Mouse (Mus musculus) cerebellum, adult 11 months (tissue): ENCODE measurements around the gene Krtap26-1.

Experiments
- DNase-seq: peaks from one replicate; pipeline ENCODE4 v3.0.0; 2022

The Krtap26-1 gene

DNA sequence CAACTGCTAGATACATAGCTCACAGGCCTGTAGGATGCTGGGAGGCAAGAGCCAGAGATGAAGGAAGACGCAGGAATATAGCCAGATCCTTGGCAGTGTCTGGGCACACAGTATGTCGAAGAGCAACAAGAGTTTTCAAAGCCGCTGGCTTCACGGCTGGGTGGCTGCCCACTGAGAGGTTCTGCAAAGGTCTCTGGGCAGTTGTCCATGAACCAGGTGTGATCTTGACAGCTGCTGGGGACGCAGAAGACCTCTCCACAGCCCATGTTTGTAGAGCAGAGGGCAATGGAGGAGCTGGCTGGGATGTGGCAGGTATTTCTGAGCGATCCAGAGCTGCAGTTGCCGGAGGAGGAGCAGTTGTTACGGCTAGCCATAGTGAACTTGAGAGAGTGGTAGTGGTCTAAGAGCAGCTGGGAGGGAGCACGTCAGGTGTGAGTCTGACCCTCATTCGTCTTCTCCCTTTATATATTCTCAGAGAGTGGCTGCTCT lies at the start of gene Krtap26-1:
TSS of gene Krtap26-1 (minus strand) at position 439 of the 489 bp plus-strand sequence.
- DNase-seq: no peak

DNA sequence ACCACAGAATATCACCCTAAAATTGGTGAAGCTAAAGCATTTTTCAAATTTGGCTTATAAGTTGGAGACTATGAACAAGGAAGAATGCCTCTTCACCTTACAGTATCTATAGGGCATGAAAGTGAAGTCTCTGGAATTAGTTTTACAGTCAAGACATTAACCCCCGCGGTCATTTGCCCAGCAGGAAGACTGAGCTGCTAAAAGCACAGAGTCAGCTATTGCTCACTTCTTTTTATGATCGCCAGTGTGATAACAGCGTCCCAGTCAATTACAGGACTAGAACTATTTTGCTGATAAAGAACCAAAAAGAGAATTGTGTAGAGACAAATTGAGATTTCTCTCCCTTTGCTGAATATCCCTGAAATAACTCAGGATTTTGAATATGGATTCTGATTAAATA lies 48.7 kb upstream of the Krtap26-1 start:
- DNase-seq: no peak

DNA sequence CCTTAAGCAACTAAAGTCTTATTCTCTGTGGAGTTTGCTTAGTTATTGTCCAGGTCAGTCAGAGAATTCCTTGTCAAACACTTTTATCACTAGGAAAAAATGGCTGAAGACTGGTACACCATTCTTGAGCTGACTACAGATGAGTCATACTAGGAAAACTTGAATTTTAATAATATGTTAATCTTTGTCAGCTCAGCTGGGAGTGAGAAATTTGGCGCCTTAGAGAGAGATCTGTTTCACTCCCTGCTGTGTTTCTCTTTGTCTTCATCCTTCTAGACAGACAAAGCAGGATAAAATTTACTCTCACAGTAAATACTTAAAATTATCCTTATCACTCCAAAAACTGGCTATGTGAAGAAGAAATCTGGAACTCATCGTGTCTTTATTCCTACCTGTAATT lies 33.7 kb upstream of the Krtap26-1 start:
- no peak for DNase-seq

DNA sequence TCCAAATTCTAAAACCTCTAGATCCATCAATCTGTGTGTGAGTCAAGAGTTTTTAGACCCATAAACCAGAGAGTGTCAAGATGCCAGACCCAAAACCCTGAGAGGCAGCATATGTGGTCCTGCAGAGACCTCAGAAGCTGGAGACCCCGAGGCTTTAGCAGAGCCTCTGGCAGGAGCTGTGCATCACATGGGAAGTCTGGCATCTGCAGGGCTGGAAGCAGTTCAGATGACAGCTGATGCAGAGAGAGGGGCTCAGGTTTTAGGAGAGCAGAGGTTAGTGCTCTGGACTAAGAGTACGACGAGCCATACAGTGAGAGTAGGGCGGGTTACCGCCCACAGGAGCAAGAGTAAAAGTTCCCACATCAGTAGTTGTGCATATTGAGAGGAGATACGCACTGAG lies 31.5 kb upstream of the Krtap26-1 start:
- no peak for DNase-seq

DNA sequence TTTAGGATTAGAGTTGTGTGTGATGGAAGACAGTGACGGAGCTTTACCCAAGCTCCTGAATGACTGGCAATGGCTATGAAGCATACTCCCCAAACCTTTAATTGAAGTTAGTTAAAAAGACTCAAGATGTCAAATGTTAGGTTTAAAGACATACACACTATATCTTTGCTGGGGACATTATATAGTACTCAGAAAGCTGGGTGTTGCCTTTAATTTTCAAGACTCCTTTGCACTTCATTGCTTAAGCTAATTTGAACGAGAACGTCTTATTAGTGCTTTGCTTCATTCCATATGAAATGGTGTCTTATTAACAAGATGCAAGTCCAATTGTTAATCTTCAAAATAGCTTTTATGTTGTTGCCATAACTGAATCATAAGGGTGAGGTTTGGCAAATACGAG lies 24.0 kb upstream of the Krtap26-1 start, which contains the start of gene Krtap27-1:
TSS of gene Krtap27-1 (minus strand) at position 101 of the 400 bp plus-strand sequence.
- no peak for DNase-seq

DNA sequence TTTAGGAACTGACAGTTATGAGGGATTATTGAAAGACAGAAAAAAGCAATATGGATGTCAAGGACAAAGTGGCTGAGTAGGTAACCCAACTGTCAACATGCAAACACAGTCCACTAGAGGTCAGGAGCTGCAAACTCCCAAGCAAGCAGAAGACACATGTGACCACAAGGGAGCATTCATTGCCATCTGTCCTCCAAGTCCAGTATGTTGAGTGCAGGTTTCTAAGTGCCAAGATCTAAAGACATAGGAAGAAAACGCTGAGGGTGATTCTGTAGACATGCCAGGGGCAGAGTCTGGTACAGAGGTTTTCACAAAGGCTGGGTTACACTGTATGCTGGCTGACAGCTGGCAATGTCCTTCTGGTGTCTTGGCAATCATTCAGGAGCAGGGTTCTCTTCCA lies 9.8 kb upstream of the Krtap26-1 start:
- no peak for DNase-seq

DNA sequence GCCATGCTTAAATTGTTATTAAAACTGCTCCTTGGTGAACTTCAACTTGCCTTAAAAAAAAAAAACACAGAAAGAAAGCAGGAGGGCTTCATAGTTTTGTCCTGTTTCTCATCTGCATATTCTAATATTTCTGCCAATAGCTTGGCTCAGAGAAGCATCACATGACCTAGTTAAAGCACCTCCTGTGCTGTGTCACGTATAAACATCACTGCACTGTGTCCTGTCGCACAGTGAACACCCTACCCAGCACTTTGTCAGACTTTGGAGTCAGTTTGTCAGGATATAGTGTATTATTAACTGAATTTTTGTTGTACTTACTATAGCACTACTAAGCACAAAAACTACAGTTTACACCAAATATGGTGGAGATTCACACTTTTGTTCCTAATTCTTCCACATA lies 4.4 kb upstream of the Krtap26-1 start:
- DNase-seq: no peak

DNA sequence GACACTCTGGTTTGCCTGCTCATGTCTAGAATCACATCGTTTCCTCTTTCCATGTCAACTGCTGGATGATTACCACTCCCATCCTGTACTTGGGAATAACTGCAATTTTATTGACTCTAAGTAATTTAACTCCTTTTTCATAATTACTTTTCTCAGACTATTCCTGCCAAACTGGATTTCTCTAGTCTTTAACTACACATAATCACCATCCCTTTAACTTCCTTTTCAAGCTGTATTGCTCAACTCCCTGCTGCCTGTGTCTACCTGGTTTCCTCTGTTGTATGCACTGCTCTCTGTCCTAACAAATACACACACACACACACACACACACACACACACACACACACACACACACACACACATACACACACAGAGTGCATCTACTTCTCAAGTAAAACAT lies 3.5 kb upstream of the Krtap26-1 start:
- no peak for DNase-seq

DNA sequence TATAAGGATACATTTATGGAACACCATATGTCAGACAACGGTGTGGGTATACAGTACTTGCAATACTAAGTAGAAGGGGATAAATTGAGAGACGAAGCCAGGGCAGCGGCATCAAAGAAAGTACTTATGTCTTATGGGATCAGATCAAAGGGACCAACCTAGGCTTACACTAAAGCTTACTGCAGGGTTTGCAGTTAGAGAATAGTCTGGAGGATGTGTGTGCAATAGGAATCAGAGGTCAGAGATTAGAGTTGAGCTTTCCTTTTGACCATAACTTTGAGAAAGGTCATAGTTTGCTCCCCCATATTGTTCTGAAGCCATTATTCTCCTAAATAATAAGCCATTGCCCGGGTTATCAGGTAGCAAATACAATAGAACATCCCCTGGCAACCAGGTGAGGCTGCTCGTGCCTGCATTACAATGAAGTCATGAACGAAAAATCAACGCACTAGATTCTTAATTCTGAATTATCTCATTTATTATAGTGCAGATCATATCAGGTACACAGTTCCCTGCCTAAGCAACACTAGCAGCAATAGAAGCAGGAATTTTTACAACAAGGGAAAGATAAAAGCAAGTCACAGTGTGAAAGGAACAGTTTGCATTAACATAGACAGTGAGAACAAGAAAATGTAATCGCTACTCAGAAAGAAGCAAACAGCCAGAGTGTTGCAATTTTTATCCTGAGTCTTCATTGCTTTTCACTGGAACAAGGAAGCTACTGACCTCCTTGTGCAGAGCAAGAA lies 1.1 kb downstream of the Krtap26-1 start:
- no peak for DNase-seq

DNA sequence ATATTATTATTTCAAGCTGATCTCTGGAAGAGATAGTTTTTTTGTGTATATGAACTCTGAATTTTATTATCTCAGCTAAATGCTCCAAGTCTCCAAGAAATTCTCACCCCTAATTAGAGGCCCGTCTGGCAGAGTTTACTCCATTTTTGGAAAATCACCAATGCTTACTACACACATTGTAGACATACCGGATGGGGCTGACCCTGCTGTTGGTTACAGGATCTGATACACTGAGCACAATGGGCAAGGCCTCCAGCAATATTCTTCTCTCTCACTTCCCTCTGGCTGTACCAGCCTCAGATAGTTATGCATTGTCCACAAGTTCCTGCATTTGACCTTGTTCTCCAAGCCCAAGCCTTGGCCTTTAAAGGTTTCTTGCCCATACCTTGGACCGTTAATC lies 7.5 kb downstream of the Krtap26-1 start:
- no peak for DNase-seq

DNA sequence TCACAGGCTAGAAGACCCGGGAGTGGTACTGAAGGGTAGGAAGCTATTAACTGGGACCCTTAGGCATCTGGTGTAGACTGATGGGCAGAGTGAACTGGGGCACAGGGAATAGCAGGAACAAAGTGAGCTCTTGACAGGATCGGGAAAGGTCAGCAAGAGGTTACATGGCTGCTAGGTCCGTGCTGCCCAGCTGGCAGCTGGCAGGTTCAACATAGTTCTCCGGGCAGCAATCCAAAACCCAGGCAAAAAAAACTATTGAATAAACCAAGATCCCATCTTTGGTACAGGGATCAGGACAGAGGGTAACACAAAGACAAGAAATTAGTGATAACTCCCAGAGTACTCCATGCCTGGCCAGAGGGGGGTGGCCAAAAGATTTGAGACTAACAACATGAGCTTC lies 12.5 kb downstream of the Krtap26-1 start:
- DNase-seq: no peak

DNA sequence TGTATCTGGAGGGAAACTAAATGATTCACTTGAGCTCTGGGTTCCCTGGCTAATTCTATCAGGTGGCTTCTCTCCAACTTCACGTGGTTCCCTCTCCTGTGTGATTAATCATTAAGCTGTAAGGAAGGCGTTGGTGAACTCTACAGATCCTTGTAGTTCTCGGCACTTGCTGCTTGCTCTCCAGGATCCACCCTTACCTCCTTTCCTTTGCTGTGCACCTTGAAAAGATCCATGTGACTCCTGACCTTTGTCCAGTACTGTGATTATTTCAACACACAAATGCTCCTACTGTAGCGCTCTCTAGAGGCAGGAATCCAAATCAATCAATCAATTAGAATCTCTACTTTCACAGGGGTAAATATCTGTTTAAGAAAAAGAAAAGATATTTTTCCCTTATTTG lies 16.1 kb downstream of the Krtap26-1 start:
- DNase-seq: no peak

DNA sequence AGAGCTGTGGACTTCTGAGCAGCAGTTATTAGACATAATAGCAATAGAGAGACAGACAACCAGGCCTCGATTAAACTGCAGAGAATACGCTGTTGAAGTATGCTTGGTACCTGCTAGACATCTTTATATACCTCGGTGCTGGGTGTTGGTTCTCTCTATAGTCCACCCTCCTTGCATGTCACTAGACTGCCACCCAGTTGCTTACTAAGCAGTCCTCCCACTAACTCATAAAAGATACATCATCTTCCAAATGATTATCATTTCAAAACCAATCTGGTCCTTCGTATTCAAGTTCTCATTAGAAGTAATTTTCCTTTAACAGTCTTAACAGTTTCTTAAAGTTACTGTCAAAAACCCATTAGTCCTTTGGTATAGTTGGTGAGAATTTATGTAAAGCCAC lies 20.0 kb downstream of the Krtap26-1 start, which contains the start of gene 2310079G19Rik:
TSS of gene 2310079G19Rik (minus strand) at position 101 of the 400 bp plus-strand sequence.
- no peak for DNase-seq

DNA sequence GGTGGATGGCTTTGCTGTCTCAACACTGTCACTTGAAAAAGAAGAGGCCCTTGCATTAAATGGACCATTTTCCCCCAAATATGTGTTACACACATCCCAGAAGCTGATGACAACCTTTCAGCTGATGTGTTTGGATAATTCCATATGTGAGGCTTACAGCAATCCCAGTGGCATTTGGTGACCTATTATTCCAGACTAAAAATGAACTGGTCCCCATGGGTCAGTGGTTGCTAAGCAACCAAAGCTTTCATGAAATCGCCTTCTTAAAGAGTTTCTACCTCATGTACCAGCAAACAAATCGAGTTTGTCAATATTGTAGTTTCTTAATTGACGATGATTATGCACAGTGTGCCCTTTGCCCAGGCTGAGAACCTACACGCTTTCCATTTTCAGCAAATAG lies 34.9 kb downstream of the Krtap26-1 start:
- no peak for DNase-seq

DNA sequence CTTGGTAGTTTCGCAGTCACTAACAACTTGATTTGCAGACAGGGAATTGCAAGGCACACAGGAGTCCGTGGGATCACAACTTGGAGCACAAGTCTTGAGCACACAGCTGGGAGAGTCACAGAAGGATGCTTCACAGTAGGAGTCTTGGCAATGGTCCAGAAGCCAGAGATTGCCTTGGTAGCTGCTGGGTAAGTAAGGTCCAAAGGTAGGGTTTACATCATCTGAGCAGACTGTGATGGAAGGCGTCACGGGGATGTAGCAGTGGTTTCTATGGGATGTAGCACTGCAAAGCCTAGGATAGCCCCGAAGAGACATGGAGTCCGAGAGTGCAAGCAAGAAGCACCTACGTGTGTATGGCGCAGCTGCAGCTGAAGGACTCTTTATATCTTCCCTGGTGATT lies 35.7 kb downstream of the Krtap26-1 start, which contains the start of gene Krtap24-1:
TSS of gene Krtap24-1 (minus strand) at position 358 of the 400 bp plus-strand sequence.
- DNase-seq: no peak

DNA sequence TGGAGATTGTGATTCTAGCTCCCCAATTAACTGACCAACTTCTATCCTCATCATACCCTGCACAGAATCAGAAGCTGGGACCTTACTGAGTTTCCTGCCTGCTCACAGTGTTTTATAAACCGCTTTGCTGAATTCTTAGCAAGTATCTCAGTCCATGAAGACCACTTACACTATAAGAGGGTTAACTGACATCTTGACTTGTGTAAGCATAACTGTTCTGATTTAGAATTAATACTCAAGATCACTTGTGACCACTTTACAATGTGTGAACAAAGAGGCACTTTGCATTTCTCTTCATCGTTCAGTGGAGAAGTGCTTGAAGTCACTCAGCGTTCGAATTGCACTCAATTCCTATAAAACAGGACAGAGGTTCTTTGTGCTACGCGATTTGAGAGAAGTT lies 43.0 kb downstream of the Krtap26-1 start:
- no peak for DNase-seq

DNA sequence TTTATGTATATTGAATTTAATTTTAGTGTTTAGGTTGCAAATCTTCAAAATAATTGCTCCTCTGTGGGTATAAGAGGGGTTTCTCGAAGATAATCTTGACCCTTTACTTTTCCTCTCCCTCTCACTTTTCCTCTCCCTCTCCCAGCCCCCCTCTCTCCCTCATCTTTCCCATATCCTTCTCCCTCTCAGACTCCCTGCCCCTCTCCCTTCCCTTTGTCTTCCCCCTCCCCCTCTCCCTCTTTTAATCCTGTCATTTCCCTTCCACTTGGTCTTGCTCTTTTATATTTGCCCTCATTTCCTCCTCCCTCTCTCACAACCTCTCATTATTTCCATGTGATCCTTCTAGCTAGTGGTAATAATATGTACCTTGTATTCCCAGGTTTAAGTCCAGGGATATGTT lies 45.1 kb downstream of the Krtap26-1 start:
- no peak for DNase-seq

DNA sequence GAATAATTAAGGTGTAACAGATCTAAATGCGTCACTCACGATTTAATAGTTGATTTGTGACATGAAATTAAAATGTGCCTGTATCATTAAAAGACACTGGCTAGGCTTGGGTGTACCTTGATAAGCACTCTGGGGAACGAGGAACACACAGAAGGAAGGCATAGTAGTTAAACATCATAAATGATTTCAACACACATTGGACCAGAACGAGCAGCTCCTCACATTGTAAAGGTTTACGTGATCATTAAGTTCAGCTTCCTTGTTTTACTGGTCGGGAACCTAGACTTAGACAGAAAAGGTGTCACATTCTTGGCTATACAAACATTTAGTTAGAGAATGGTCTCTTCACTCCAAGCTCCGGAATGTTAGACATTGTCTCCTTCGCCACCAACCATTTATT lies 47.3 kb downstream of the Krtap26-1 start:
- DNase-seq: no peak

DNA sequence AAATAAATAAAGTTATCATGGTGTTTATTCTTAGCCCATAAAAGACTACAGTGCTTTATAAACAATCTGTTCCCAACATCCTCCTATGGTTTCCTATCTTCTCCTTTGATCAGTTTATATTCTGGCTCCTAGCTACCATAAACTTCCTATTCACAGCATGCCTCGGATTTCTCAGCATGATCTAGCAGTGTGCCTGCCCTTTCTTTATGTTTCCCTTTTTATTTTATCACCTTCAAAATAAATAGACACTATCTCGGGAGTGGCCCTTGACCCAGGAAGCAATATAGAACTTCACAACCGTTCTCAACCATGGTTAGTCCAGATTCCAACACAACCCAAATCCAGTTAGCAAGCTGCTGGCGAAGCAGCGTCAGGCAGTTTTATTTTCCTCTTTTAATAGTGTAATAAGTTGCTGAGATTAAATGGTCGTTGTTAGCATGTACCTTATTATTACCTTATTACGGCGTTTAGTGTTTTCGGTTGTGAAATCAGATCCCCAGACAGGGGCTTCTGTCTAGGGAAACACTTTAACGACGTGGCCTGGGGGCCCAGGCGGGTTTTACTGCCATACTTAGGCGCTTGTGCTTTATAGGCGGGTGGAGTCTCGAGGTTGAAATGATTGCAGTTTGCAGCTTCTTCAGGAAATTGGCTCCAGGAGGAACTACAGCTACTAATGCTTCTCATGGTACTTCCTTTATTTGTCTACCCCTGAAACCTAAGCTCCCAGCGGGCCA lies 47.9 kb downstream of the Krtap26-1 start:
- DNase-seq: no peak
